Mouse (Mus musculus) neutrophil, adult 5-6 weeks (primary cell): ENCODE results near the gene Rcvrn. TPM values are rescaled to one million over a fixed set of nuclear protein-coding genes. Genes with fewer than 3 reads are reported as not detected.

Experiments used
- ATAC-seq: fragments of 151-379, 151-347 bp; 2 replicates; pipeline ENCODE4 v1.8.0; 2017; ENCODE audit warnings: mild to moderate bottlenecking, moderate TSS enrichment; ENCODE audit not compliant: insufficient number of reproducible peaks, poor library complexity, low FRiP score, severe bottlenecking; ENCODE audit errors: extremely low read depth
- total RNA-seq: library from RNA; stranded (forward); fragments of 200-1000 nt; gene quantifications from 2 replicates; pipeline ENCODE4 v1.2.3, GENCODE M21; 2017

Rcvrn gene
- total RNA-seq, 1 experiment from 2014 or later: not detected

DNA sequence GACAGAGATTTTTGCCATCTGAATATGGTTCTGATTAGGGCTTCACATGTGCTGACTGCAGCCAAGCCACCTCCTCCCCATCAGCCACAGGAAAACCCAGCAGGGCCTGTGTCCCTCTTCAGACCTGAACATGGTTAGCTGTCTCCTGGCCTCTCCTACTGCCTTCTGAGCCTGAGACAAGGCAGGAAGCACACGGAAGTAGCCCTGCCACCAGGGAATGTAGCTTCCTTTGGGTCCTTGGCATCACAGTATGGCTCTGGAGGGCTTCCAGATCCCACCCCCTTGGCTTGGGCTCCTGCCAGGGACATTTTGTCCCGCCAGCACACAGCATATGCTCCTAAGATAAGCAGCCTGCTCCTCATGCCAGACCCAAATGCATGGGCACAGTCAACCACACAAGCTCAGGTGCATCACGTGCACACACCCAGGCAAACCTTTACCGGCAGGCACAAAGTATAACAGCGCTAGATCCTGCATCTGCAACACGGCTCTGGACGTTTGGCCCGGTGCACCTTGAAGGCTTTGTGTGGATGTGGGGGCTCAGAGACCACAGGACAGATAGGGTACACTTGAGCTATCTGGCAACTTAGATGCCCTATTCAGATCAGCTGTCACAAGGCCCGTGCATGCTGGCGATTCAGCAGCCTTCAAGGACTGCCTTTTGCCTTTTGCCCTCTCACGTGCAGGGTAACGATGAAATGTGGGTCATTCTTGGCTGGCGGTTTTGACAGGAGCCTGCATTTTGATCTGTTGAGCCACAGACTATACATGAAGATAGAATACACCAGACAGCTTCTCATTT is 27.4 kb upstream of the Rcvrn start:
- ATAC-seq: no peak

DNA sequence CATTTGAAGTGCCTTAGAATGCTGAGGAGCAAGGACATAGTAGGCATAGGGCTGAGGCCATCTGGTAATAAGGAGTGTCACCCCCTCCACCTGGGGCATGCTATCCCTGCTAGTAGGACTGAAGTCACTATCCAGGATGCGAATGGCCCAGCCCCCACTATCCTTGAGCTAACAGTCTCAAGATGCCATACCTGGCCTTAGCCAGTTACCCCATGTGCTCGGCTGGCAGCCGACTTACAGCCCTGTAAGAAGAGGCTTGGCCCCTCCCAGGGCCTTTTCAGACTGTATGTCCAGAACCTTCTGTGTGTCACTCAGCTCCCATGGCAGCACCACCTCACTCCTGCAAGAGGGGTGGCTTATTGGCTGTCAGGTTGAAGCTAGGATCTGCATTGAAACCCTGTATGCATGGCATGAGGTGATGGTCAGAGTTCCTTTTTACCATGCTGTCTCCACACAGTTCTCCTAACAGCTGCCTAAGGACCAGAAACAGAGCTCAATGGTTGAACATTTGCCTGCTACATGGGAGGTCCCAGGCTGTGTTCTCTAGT is 26.6 kb upstream of the Rcvrn start:
- ATAC-seq: no peak

DNA sequence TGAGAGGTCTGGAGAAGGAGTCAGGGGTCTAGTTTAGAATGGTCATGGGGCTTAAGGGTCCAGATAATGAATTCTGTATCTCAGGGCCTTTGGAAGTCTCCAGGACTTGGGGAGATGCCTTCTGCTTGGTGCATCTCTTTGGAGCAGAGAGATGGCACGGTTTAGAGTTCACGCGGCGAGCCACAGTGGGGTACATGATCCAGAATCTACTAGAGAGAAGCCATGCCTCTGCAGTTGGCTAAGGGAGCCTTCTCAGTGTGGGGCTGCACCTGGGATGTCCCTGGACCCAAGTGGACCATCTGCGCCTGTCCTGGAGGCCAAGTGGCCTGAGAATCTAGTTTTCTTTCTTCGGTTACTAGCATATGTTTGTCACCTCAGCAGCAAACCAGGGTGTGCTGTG is 25.1 kb upstream of the Rcvrn start:
- no peak for ATAC-seq

DNA sequence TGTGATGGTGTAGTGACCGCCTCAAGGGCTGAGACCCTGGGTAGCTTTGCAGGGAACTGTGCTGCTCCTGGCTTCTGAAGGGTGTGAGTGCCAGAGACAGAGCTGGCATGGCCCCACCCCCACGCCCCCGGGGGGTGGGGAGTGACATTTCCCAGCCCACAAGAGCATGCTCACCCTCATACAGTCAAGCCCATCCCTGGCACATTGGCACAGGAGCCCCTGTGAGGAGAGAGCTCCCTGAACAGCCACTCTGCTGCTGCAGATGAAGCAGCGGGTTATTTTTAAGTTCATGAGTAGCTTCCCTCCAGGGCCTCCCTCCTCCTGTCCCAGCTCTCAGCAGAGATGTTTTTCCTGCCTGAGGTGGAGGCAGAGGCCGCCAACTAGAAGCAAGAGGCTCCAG is 23.0 kb upstream of the Rcvrn start:
- ATAC-seq: no peak

DNA sequence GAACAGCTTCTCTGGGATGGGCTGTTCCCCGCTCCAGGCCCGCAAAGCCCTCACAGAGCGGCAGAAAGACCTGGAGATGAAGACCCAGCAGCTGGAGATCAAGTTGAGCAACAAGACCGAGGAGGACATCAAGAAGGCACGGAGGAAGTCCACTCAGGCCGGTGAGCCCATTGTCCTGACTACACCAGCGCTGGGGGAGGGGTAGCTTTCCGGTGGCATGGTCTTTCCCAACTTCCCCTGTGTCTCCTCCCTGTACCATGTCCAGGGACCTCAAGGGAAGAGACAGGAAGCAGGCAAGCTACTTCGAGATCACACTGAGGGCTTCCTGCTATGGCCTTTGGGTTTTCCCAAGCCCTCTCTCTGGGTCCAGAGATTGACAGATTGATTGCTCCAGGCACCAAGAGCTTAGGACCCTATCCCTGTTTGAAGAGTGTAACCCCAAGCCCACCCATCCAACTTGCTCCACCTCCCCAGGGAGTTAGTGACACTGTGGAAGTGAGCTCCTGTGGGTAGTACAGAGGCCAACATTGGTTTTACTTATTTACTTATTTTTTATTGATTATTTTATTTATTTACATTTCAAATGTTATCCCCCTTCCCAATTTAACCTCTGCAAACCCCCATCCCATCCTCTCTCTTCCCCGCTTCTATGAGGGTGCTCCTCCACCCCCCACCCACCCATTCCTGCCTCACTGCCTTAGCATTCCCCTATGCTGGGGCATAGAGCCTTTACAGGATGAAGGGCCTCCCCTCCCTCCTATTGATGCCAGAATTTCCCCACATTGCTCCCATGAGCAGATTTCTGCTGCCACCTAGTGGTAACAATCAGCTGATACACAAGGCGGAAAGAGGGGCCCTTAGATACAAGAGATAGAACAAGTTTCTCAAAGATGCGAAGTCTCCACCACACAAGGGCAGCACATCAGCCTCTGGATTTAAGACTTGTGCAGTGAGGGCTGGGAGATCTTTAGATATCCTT is 19.3 kb upstream of the Rcvrn start:
- ATAC-seq: peak; percentile 62; the same call in 1 of the 2 replicates

DNA sequence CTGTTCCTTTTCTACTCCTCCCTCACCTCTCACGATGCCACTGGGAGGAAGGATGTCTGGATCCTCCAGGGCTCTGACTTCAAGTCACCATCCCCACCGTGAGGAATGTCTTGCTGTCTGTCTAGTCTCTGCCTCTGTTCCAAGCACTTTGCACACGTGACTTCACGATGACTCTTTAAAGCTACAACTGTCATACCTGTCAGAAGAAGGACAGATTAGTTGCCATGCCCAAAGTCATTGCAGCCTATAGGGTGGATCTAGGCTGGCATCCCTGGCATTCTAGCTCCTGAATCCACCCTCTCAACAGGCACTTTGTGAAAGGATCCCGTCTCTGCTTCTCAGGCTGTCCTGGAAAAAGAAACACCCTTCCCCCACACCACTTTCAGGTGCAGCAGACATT is 15.8 kb upstream of the Rcvrn start:
- ATAC-seq: no peak

DNA sequence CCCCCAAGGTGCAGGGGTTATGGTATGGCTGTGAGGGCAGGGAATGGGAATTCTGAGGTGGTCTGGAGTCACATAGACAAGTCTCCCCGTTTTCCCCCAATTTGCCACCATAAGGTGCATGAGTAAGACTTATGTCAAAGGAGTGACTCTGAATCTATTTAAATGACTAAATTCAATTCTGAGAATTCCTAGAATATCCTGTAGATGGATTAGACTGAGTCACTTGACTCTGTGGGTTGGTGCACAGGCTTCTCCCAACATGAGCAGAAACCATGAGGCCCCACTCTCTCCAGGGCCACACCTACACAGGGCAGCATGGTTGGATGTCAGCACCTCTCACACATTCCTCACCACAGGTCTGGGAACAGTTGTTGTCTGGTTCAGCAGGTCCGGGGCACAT is 15.2 kb upstream of the Rcvrn start:
- ATAC-seq: no peak

DNA sequence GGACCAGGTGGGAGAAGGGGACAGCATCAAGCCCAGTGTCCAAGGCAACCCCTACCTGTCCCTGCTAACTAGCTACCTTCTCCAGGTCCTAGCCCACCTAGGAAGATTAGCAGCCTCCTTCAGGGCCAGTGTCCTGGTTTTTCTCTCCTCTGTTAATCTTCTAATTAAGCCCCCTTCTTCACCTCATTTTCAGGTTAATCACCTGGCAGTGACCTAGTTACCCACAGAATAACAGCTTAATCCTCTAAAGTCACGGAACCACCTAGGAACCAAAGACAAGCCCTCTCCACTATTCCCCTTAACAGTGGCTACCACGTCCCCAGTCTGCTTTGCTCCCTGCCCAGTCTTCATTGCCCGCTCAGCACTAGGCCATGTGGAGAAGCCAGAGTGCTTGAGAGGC is 13.3 kb upstream of the Rcvrn start:
- ATAC-seq: no peak

DNA sequence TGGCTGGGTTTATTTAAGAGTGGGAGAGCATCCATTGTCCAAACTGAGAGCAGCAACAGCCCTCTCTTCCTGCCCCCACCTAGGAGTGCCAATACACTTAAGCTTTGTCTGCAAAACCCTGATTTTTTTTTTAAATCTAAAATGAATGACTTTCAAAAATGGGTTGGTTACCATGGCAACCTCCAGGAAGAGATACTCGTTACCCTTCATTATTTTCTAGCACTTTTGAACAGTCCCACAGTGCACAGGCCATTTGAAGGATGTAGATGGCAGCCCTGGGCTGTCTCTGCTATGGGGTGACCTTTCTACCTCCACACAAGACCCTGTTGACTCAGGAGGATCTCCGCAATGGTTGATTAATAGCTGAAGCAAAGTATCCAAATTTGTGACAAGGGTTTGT is 9.0 kb upstream of the Rcvrn start:
- ATAC-seq: no peak

DNA sequence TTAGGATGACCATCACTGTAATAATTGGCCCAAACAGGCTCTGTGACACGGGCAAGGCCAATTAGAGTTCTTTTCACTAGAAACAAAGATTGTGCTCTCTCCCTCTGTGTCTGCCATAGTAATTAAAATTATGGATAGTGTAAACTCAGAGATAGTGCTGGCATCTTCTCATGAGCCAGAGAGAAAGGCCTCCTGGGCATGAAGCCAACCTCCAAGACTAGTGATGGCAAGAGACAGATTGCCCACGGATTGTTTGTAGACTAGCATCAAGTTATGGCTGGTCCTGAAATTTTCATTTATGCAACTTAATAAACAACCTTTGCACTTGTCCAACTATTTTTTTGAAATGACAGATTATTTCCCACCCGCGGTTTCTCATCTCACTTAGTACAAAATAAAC is 17.9 kb downstream of the Rcvrn start:
- no peak for ATAC-seq

DNA sequence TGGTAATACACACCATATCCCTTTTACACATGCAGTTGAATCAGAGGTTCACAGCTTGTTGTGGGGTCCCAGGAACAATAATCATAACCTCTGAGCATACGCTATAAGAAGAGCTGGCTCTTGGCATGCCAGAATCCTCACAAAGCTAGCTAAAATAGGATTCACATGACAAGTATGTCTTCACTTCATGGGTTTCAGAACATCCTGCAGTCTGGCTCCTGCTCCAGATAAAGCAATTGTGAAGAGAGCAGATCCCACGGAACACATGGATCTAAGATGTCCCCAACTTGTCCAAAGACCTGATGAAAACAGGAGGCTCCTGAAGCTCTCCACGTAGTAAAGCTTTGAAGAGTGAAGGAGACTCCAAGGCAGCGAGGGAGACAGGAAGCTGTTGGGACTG is 20.3 kb downstream of the Rcvrn start:
- no peak for ATAC-seq

DNA sequence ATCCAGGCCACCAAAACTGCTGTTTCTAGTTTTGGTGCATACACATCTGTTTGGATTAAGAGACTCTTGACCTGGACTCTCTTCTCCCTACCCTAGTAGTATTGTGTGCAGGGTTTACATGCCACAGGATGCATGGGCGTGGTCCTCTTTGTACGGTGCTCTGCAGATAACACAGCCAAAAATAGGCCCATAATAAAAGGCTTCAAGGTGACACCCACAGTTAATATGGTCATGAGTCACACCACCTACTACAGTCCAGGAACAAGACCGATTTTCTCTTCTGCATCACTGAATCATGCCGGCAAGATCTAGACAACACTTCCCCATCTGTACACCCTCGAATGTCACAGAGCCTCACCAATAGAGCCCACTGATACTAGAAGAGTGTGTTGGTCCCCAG is 26.4 kb downstream of the Rcvrn start:
- ATAC-seq: no peak

DNA sequence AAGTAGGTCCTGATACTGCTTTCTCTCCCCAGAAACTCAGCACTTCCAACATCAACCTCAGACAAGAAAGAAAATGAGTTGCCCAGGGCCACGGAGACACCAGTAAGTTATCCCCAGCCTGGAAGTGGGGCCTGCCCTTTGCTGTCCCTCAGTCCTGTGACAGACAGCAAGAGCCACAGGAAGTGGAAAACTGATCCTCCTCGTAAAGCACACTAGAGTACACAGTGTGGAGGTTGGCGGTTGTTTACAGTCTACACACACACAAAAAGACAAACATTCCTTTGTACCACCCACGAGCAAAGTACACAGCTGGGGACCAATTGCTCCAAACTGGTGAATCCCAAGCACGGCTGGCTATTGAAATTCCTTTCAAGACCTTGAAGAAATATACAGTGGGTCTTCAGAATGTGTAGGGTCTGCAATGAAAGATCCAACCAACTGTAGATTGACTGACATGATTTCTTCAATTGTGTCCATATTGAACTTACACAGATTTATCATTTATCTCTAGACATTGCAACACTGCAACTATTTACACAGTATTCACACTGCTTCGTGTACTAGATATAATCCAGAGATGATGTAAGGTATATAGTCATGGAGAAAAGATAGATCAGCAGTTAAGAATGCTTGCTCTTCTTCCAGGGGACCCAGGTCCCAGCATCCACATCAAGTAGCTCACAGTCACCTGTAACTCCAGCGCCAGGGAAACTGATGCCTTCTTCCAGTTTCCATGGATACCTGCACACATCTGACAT is 27.5 kb downstream of the Rcvrn start:
- ATAC-seq: no peak

DNA sequence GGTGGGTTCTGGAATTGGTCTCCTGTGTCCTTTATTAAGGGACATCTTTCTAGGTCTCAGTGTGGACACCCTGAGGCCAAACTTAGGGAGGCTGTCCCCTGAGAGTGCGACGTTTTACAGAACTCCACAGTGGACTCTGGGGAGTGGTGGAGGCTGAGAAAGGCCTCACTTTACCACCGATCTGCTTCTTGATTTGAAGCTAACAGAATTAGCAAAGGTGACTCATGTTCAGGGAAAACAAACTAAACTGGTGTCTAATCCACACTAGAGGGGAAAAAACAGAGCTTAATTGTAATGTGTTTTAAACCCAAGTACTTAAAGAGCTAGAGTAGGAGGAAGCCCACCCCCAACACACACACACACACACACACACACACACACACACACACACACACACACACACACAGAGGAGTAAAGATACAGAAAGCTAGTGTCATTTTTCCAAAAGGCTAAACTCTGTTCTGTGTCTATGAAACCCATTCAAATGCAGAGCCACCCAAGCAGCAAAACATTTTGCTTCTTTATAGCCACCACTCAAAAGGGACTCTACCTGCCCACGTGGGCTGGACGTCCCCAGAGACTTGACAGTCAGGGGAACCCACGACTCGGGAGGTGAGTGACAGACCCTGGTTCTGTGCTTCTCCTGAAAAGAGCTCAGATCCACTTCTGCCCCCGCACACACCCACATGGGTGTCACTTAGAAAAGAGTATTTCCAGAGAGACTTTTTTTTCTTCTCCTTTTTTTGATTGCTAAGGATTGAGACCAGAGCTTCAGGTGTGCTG is 28.3 kb downstream of the Rcvrn start:
- no peak for ATAC-seq

DNA sequence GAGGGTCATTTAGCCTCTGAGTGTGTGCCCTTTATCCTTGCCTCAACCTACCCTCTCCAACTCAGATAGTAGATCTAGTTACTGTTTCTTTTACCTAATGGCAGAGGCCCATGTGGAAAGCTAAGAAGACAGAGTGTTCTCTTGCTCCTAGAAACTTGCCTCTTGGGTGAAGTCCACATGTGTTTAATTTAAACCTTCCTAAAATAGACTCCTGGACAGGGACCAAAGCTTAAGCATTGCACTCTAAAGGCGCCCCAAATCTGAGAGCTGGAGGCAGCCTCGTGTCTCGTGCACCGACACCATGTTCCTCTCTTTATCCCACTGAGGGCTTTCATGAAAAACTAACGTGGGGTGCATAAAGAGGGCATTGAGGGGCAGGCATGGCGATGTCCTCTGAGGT is 32.0 kb downstream of the Rcvrn start:
- ATAC-seq: no peak

DNA sequence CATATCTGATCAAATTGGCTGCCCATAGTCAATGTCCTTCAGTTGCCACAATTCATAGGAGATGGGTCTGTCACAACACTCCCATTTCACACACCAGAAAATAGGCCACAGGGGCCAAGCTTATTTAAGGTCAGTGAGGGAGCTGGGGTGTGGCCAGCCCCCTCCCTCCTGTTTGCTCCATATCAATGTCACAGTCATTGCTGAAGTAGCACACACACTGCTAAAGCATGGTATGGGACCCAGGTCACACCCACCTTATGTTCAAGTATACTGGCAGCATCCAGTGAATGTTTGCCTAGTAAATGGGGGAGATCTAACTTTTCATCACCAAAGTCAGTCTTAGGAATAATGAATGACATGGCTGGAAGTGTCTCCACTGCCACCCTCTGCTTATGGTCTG is 33.6 kb downstream of the Rcvrn start:
- no peak for ATAC-seq

DNA sequence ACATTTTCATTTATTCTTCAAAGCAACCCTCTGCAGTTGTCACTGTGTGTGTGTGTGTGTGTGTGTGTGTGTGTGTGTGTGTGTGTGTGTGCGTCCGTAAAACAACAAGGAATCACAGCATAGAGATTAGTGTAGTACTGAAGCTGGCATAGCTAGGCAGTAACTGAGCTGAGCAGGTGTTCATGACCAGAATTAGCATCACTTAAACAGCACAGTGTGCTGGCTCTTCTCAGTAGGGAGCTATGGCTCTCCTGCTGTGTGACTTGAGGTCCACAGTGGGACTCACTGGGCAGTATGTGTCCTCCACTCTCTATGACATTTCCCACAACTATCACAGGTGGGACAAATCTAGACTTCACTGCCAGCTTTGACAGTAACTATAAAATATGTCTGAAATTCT is 35.9 kb downstream of the Rcvrn start:
- ATAC-seq: no peak

DNA sequence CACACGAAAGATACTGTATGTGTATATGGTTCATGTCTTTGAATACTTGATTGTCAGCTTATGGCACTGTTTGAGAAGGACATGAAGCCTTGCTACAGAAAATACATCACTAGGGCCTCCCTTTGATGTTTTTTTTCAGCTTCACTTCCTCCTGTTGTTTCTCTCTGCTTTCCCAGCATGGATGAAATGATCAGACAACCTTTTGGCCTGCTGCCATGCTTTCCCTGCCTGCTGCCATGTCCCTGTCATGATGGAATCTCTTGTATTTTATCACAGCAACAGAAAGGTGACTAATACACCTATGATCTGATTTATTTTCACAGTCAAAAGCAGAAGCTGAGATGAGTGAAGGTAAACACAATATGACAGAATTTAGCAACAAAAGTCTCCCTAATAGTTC is 38.6 kb downstream of the Rcvrn start:
- no peak for ATAC-seq
